Mouse (Mus musculus): ENCODE data around the gene Prss42. TPM values are rescaled to one million over a fixed set of nuclear protein-coding genes. Genes with fewer than 3 reads are reported as not detected.

Gene Prss42
- polyA plus RNA-seq, 1 experiment from 2014 or later: not detected

DNA sequence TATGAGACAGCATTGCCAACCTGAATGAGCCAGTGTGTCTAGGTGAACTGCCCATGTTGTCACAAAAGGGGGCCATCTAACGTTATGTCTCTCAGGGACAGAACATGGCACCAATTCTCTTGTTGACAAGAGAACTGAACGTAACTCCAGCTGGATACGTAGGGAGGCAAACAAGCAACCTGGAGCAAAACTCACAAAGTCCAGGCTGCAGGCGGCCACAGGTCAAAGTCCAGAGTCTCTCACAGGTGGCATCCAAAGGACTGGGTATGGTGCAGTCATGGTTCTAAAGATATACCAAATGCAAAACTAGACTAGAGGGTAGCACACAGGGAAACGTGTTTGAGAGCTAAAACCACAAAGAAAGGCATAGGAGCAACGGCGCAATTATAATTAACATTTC is 23.5 kb downstream of the Prss42 start:
- Histone ChIP-seq H3K4me1 (ENCODE audit: insufficient read depth) (no peaks in the 10 kb centered on the region), H3K27ac (ENCODE audit: low read depth) (no peak overlapping the region), H3K9ac (no peak overlapping the region), H3K36me3 (ENCODE audit: insufficient read depth) (no peaks in the 10 kb centered on the region), H3K4me2 (no peak overlapping the region), H3K4me3 (ENCODE audit: low read depth, low read length) (no peak overlapping the region), H3K9me3 (ENCODE audit: low read depth, low read length) (no peaks in the 10 kb centered on the region), H3K27me3 (ENCODE audit: insufficient read depth, low read length) (no peaks in the 10 kb centered on the region)
- TF ChIP-seq CTCF (IDR thresholded peaks at IDR 0.05; ENCODE audit: low read depth): no peak
- DNase-seq: no peak
- ATAC-seq (ENCODE audit: insufficient read depth): no peak
- 79% methylated on average over 7 of the region's 7 CpGs for WGBS

DNA sequence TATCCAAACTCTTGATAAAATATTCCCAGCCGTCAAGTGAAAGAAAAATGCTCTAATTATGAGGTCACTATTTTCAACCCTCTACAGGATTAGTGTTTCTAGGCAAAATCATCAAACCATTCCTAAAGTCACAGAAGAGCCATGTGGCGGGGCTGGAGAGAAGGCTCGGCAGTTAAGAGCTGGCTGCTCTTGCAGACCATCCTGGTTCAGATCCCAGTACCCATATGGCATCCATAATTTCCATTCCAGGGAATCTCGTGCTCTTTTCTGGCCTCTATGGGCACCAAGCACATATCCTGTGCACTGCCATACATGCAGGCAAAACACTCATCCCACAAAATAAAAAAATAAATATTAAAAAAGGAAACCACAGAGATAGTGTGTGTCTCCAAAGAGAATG is 27.5 kb downstream of the Prss42 start:
- WGBS: 69% methylated on average over 4 of the region's 4 CpGs
- TF ChIP-seq CTCF (IDR thresholded peaks at IDR 0.05; ENCODE audit: low read depth): no peak
- H3K36me3 ChIP-seq (ENCODE audit: insufficient read depth): no peaks in the 10 kb centered on the region

DNA sequence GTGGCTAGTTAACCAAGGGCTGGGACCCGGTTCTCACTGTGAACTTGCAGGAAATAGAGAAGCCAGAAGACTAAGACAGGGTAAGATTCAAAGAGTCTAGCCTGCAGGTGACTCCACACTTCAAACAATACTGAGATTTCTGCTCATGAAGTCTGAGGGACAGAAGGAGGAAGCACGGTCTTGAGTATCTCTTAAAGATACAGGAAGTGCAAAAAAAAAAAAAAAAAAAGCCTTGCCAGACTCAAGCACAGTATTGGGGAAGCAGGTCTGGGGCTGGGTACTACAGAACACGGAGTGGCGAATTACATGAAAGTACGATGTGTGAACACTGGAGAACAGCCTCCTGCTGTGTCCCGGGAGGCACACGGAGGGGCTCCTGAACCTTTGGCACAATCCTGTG is 27.9 kb downstream of the Prss42 start:
- no peak for TF ChIP-seq CTCF (IDR thresholded peaks at IDR 0.05; ENCODE audit: low read depth)
- DNase-seq (no peak), ATAC-seq (ENCODE audit: insufficient read depth) (no peak)
- WGBS: 69% methylated on average over 7 of the region's 7 CpGs
- H3K4me2 ChIP-seq: no peak overlapping the region
- no peaks in the 10 kb centered on the region for H3K4me1 ChIP-seq (ENCODE audit: insufficient read depth)
- no peaks in the 10 kb centered on the region for H3K27me3 ChIP-seq (ENCODE audit: insufficient read depth, low read length)
- no peaks in the 10 kb centered on the region for H3K9me3 ChIP-seq (ENCODE audit: low read depth, low read length)
- no peaks in the 10 kb centered on the region for H3K36me3 ChIP-seq (ENCODE audit: insufficient read depth)
- no peak overlapping the region for H3K27ac ChIP-seq (ENCODE audit: low read depth)
- no peak overlapping the region for H3K9ac ChIP-seq
- H3K4me3 ChIP-seq (ENCODE audit: low read depth, low read length): no peak overlapping the region

More for the DNA sequence above, 27.5 kb downstream of the Prss42 start:
- no peaks in the 10 kb centered on the region for H3K9me3 ChIP-seq (ENCODE audit: low read depth, low read length)
- H3K27ac ChIP-seq (ENCODE audit: low read depth): no peak overlapping the region
- H3K4me1 ChIP-seq (ENCODE audit: insufficient read depth): no peaks in the 10 kb centered on the region
- no peaks in the 10 kb centered on the region for H3K27me3 ChIP-seq (ENCODE audit: insufficient read depth, low read length)
- H3K4me2 ChIP-seq: no peak overlapping the region
- ATAC-seq (ENCODE audit: insufficient read depth): no peak
- no peak for DNase-seq
- no peak overlapping the region for H3K9ac ChIP-seq
- H3K4me3 ChIP-seq (ENCODE audit: low read depth, low read length): no peak overlapping the region

DNA sequence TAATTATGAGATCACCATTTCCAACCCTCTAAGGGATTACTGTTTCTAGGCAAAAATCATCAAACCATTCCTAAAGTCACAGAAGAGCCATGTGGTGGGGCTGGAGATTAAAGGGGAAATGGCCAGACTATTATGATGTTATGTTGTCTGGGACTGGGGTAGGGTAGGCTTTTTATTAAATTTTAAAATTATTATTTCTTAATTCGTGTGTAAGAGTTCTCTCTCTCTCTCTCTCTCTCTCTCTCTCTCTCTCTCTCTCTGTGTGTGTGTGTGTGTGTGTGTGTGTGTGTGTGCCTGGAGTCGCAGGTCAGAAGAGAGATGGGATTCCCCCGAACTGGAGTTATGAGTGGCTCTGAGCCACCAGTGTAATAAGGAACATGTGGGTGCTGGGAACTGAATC is 28.4 kb downstream of the Prss42 start, which contains the start of gene Prss43:
Gene Prss43 (plus strand): TSS at position 301 of the 400 bp plus-strand sequence.
- no peak within 1 kb of the TSS for H3K4me3 ChIP-seq (ENCODE audit: low read depth, low read length)
- H3K9ac ChIP-seq: no peak within 1 kb of the TSS
- H3K4me1 ChIP-seq (ENCODE audit: insufficient read depth): no peaks in the 10 kb centered on the region
- ATAC-seq (ENCODE audit: insufficient read depth): no peak
- H3K27ac ChIP-seq (ENCODE audit: low read depth): no peak within 1 kb of the TSS
- no peaks in the 10 kb centered on the region for H3K9me3 ChIP-seq (ENCODE audit: low read depth, low read length)
- no peak for DNase-seq
- no peaks in the 10 kb centered on the region for H3K36me3 ChIP-seq (ENCODE audit: insufficient read depth)
- no peaks in the 10 kb centered on the region for H3K27me3 ChIP-seq (ENCODE audit: insufficient read depth, low read length)
- WGBS: 74% methylated on average over 3 of the region's 3 CpGs
- no peak within 1 kb of the TSS for H3K4me2 ChIP-seq
- TF ChIP-seq CTCF (IDR thresholded peaks at IDR 0.05; ENCODE audit: low read depth): no peak

DNA sequence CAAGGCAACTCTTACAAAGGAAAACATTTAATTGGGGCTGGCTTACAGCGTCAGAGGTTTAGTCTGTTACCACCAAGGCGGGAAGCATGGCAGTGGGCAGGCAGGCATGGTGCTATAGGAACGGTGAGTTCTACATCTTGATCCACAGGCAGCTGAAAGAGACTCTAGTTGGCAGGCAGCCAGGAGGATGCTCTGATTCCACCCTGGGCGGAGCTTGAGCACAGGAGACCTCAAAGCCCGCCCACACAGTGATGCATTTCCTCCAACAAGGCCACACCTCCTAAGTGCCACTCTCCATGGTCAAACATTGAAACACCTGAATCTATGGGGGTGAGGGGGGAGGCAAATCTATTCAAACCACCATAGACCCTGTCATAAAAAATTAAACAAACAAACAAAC is 35.1 kb downstream of the Prss42 start:
- H3K4me1 ChIP-seq (ENCODE audit: insufficient read depth): no peaks in the 10 kb centered on the region
- H3K4me2 ChIP-seq: no peak overlapping the region
- H3K36me3 ChIP-seq (ENCODE audit: insufficient read depth): no peaks in the 10 kb centered on the region
- TF ChIP-seq CTCF (IDR thresholded peaks at IDR 0.05; ENCODE audit: low read depth): no peak
- no peaks in the 10 kb centered on the region for H3K9me3 ChIP-seq (ENCODE audit: low read depth, low read length)
- H3K27ac ChIP-seq (ENCODE audit: low read depth): no peak overlapping the region
- no peaks in the 10 kb centered on the region for H3K27me3 ChIP-seq (ENCODE audit: insufficient read depth, low read length)
- 80% methylated on average over 5 of the region's 5 CpGs for WGBS
- no peak overlapping the region for H3K4me3 ChIP-seq (ENCODE audit: low read depth, low read length)
- ATAC-seq (ENCODE audit: insufficient read depth): no peak
- DNase-seq: peak; percentile 37
- H3K9ac ChIP-seq: no peak overlapping the region

DNA sequence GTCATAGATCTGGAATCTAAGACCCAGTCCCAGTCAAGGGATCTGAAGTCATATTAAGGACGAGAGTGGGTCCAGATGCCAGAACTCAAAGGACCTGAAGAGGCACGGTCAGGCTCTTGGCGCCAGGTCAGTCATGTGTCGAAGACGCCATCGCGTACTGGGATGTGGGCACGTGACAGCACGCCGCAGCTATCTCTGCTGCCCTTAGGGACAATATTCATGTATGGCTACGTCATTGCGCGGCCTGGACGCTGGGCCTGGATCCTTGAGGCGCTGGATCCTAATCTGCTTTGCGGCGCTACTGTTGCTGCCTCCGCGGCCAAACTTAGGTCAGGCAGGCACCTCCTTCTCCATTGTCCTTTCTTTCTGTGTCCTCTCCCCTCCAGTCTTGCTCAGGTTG is 36.4 kb downstream of the Prss42 start, which contains the start of gene Prss45:
Gene Prss45 (plus strand): TSS at position 178 of the 400 bp plus-strand sequence.
- Histone ChIP-seq H3K27ac (ENCODE audit: low read depth) (no peak within 1 kb of the TSS), H3K4me1 (ENCODE audit: insufficient read depth) (no peaks in the 10 kb centered on the region), H3K4me3 (ENCODE audit: low read depth, low read length) (no peak within 1 kb of the TSS), H3K27me3 (ENCODE audit: insufficient read depth, low read length) (no peaks in the 10 kb centered on the region), H3K36me3 (ENCODE audit: insufficient read depth) (no peaks in the 10 kb centered on the region), H3K9ac (no peak within 1 kb of the TSS), H3K9me3 (ENCODE audit: low read depth, low read length) (no peaks in the 10 kb centered on the region), H3K4me2 (peak within 1 kb of the TSS; percentile 8; the same call in 1 of the 2 replicates)
- DNase-seq: no peak
- WGBS: 72% methylated on average over 19 of the region's 19 CpGs
- 0 out of 2 replicates have a peak, but pooled peaks have one; percentile 24 for ATAC-seq (ENCODE audit: insufficient read depth)
- TF ChIP-seq CTCF (IDR thresholded peaks at IDR 0.05; ENCODE audit: low read depth): no peak

DNA sequence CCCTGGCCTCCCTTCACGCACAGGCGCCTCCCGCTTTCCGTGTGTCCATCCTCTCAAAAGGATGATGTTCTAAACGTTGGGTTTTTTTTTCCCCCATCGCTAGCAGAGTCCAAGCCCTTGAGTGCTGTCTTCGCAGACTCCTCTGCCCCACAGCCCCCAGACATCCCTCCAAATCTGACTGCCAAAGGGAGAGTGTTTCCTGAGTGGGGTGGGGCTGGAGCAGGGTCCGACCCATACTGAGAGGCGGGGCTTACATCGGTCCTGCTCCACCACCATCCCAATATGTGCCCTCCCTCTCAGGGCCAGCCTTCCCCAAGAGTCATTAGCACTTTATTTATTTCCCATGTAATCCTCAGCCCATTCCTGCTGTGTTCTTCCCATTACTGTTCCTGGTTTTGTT is 37.0 kb downstream of the Prss42 start:
- H3K4me2 ChIP-seq: peak overlapping the region; percentile 8; the same call in 1 of the 2 replicates
- WGBS: 22% methylated on average over 10 of the region's 10 CpGs
- H3K27me3 ChIP-seq (ENCODE audit: insufficient read depth, low read length): no peaks in the 10 kb centered on the region
- no peak overlapping the region for H3K27ac ChIP-seq (ENCODE audit: low read depth)
- no peaks in the 10 kb centered on the region for H3K4me1 ChIP-seq (ENCODE audit: insufficient read depth)
- H3K36me3 ChIP-seq (ENCODE audit: insufficient read depth): no peaks in the 10 kb centered on the region
- ATAC-seq (ENCODE audit: insufficient read depth): no peak
- H3K9ac ChIP-seq: no peak overlapping the region
- TF ChIP-seq CTCF (IDR thresholded peaks at IDR 0.05; ENCODE audit: low read depth): no peak
- peak; percentile 3 for DNase-seq
- no peaks in the 10 kb centered on the region for H3K9me3 ChIP-seq (ENCODE audit: low read depth, low read length)
- no peak overlapping the region for H3K4me3 ChIP-seq (ENCODE audit: low read depth, low read length)

DNA sequence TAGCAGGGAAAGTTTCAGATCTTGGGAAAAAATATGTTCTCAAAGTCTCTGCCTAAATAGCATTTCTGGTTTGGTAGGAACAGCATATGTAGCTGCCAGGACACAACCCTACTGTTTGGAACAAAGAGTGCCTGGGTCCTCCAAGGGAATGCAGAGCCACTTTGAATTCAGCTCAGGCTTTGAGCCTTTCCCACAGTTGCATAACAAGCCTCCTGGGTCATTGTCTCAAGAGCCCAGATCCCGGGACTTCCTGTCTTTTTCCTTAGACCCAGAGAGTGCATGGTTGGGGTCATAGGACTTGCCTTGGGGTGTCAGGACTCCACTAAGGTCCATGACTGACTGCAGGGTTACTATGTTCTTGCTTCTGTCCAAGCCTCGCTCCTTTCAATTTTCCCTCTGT is 38.1 kb downstream of the Prss42 start:
- 54% methylated on average over 2 of the region's 2 CpGs for WGBS
- no peak for TF ChIP-seq CTCF (IDR thresholded peaks at IDR 0.05; ENCODE audit: low read depth)
- no peaks in the 10 kb centered on the region for H3K36me3 ChIP-seq (ENCODE audit: insufficient read depth)

More for the DNA sequence above, 38.1 kb downstream of the Prss42 start:
- no peaks in the 10 kb centered on the region for H3K27me3 ChIP-seq (ENCODE audit: insufficient read depth, low read length)
- no peak overlapping the region for H3K27ac ChIP-seq (ENCODE audit: low read depth)
- no peak overlapping the region for H3K9ac ChIP-seq
- no peak overlapping the region for H3K4me3 ChIP-seq (ENCODE audit: low read depth, low read length)
- no peaks in the 10 kb centered on the region for H3K4me1 ChIP-seq (ENCODE audit: insufficient read depth)
- H3K4me2 ChIP-seq: no peak overlapping the region
- no peak for ATAC-seq (ENCODE audit: insufficient read depth)
- H3K9me3 ChIP-seq (ENCODE audit: low read depth, low read length): no peaks in the 10 kb centered on the region
- DNase-seq: no peak

All from lung, embryonic 14.5 days (tissue).